Mouse (Mus musculus): ENCODE measurements around the gene Rbm3. TPM values are rescaled to one million over a fixed set of nuclear protein-coding genes. Genes with fewer than 3 reads are reported as not detected.
"Not testable (repeated sequence)": the region's sequence is repeated elsewhere in the genome, so short reads cannot be mapped to it uniquely, and the experiment has no call there.

Gene Rbm3
- total and polyA plus RNA-seq, 3 experiments: 750 to 1,021 TPM; not detected in 1

GRCm38 (mm10) chrX:8096787-8097242, 48.9 kb downstream of the Rbm3 start (continued):
- TF ChIP-seq MYC (IDR thresholded peaks at IDR 0.05; ENCODE audit: low read depth, low read length) (peak; percentile 41; the same call in 1 of the 2 replicates), E2F4 (IDR thresholded peaks at IDR 0.05; ENCODE audit: borderline replicate concordance, low read depth, low read length) (no peak), CTCF (IDR thresholded peaks at IDR 0.05 in 2 of 3, conservative IDR thresholded peaks at IDR 0.05 in 1 of 3; ENCODE audit: control insufficient read depth in 1 of 3, insufficient read depth in 1 of 3, low read depth in 2 of 3, low read length in 3 of 3, poor library complexity in 1 of 3, severe bottlenecking in 1 of 3) (no peak), MXI1 (IDR thresholded peaks at IDR 0.05; ENCODE audit: low read depth, low read length) (peak; percentile 41), ETS1 (IDR thresholded peaks at IDR 0.05; ENCODE audit: low read depth, low read length) (no peak)

- Histone ChIP-seq H3K9ac (ENCODE audit: control insufficient read depth, low read depth, low read length, poor library complexity, severe bottlenecking) (peak overlapping the region; percentile 67), H3K36me3 (ENCODE audit: control insufficient read depth in 1 of 2, insufficient read depth in 2 of 2, low read length in 2 of 2) (peaks cover 0 to 19% of the 10 kb centered on the region in 2 experiments; a peak in 2 of 4 replicates), H3K27ac (ENCODE audit: control insufficient read depth, low read depth, low read length) (peak overlapping the region; percentile 76), H3K4me1 (ENCODE audit: control insufficient read depth in 1 of 2, insufficient read depth in 2 of 2, low read length in 2 of 2) (peaks cover 4 to 19% of the 10 kb centered on the region in 2 experiments), H3K4me3 (ENCODE audit: control insufficient read depth in 1 of 2, insufficient read depth in 1 of 2, low read depth in 2 of 2, low read length in 2 of 2) (peak overlapping the region; percentile 41 to 72)
- TF ChIP-seq E2F4 (IDR thresholded peaks at IDR 0.05; ENCODE audit: borderline replicate concordance, low read depth, low read length) (0 out of 2 replicates have a peak, but pooled peaks have one; percentile 51), CHD1 (IDR thresholded peaks at IDR 0.05; ENCODE audit: low read depth, low read length) (peak; percentile 14; the same call in 1 of the 2 replicates)
- H3K27me3 ChIP-seq (ENCODE audit: control insufficient read depth in 1 of 2, insufficient read depth in 2 of 2, low read length in 2 of 2); H3K9me3 ChIP-seq (replicated peaks; ENCODE audit: insufficient read depth, low read length); H3K79me2 ChIP-seq (ENCODE audit: control insufficient read depth, insufficient read depth, low read length, poor library complexity); DNase-seq (ENCODE audit: low read depth, low spot score): not testable (repeated sequence)
Observed at GRCm38 (mm10) chrX:8096068-8096786, 49.5 kb downstream of the Rbm3 start.

GRCm38 (mm10) chrX:8095546-8095945, 50.1 kb downstream of the Rbm3 start:
- Histone ChIP-seq H3K27ac (ENCODE audit: control insufficient read depth, low read depth, low read length) (peak overlapping the region; percentile 72), H3K4me1 (ENCODE audit: control insufficient read depth in 1 of 2, insufficient read depth in 2 of 2, low read length in 2 of 2) (peaks cover 5 to 14% of the 10 kb centered on the region in 2 experiments), H3K9ac (ENCODE audit: control insufficient read depth, low read depth, low read length, poor library complexity, severe bottlenecking) (peak overlapping the region; percentile 64)
- TF ChIP-seq MAZ (IDR thresholded peaks at IDR 0.05; ENCODE audit: low read depth, low read length) (no peak), ZC3H11A (IDR thresholded peaks at IDR 0.05; ENCODE audit: low read depth, low read length) (no peak), NRF1 (IDR thresholded peaks at IDR 0.05; ENCODE audit: insufficient read depth, low read depth, low read length, poor library complexity, severe bottlenecking) (no peak), MXI1 (IDR thresholded peaks at IDR 0.05; ENCODE audit: low read depth, low read length) (no peak), EP300 (IDR thresholded peaks at IDR 0.05; ENCODE audit: low read depth in 1 of 2, low read length in 2 of 2) (peak in 1 of 2 experiments; percentile 29; a peak in 1 of 4 replicates), ZKSCAN1 (IDR thresholded peaks at IDR 0.05; ENCODE audit: low read depth, low read length) (no peak), ZNF384 (IDR thresholded peaks at IDR 0.05; ENCODE audit: low read depth, low read length) (no peak), UBTF (IDR thresholded peaks at IDR 0.05; ENCODE audit: borderline replicate concordance, insufficient read depth, low read depth, low read length) (no peak), MYB (IDR thresholded peaks at IDR 0.05; ENCODE audit: low read depth, low read length) (no peak), E2F4 (IDR thresholded peaks at IDR 0.05; ENCODE audit: borderline replicate concordance, low read depth, low read length) (no peak), CHD2 (IDR thresholded peaks at IDR 0.05; ENCODE audit: low read length) (no peak), TAL1 (IDR thresholded peaks at IDR 0.05; ENCODE audit: low read length) (no peak), SMC3 (IDR thresholded peaks at IDR 0.05; ENCODE audit: low read depth, low read length) (no peak), RCOR1 (IDR thresholded peaks at IDR 0.05; ENCODE audit: low read depth, low read length) (no peak), TCF12 (IDR thresholded peaks at IDR 0.05; ENCODE audit: low read depth, low read length) (no peak), ETS1 (IDR thresholded peaks at IDR 0.05; ENCODE audit: low read depth, low read length) (peak; percentile 41; the same call in 1 of the 2 replicates), CHD1 (IDR thresholded peaks at IDR 0.05; ENCODE audit: low read depth, low read length) (0 out of 2 replicates have a peak, but pooled peaks have one; percentile 34), NELFE (IDR thresholded peaks at IDR 0.05; ENCODE audit: low read depth, low read length) (no peak), SIN3A (IDR thresholded peaks at IDR 0.05; ENCODE audit: low read length) (peak; percentile 46; the same call in 1 of the 2 replicates), MEF2A (IDR thresholded peaks at IDR 0.05; ENCODE audit: extremely low read depth, insufficient replicate concordance, low read depth, low read length, poor library complexity, severe bottlenecking) (no peak), POLR2AphosphoS2 (IDR thresholded peaks at IDR 0.05; ENCODE audit: low read length) (no peak), POLR2A (IDR thresholded peaks at IDR 0.05; ENCODE audit: control insufficient read depth in 1 of 2, insufficient read depth in 1 of 2, low read depth in 1 of 2, low read length in 2 of 2, poor library complexity in 1 of 2) (no peak), USF2 (IDR thresholded peaks at IDR 0.05; ENCODE audit: borderline replicate concordance in 1 of 2, insufficient read depth in 1 of 2, low read depth in 1 of 2, low read length in 2 of 2) (no peak), ZMIZ1 (IDR thresholded peaks at IDR 0.05; ENCODE audit: low read depth, low read length) (no peak)

More at GRCm38 (mm10) chrX:8095546-8095945, 50.1 kb downstream of the Rbm3 start:
- Histone ChIP-seq H3K4me3 (ENCODE audit: control insufficient read depth in 1 of 2, insufficient read depth in 1 of 2, low read depth in 2 of 2, low read length in 2 of 2) (peak overlapping the region; percentile 50 to 72), H3K79me2 (ENCODE audit: control insufficient read depth, insufficient read depth, low read length, poor library complexity) (peaks cover 3% of the 10 kb centered on the region; the same call in 1 of the 2 replicates), H3K36me3 (ENCODE audit: control insufficient read depth in 1 of 2, insufficient read depth in 2 of 2, low read length in 2 of 2) (peaks cover 0 to 13% of the 10 kb centered on the region in 2 experiments; a peak in 2 of 4 replicates), H3K27me3 (ENCODE audit: control insufficient read depth in 1 of 2, insufficient read depth in 2 of 2, low read length in 2 of 2) (no peaks in the 10 kb centered on the region), H3K9me3 (replicated peaks; ENCODE audit: insufficient read depth, low read length) (no peaks in the 10 kb centered on the region)
- DNase-seq (ENCODE audit: low read depth, low spot score): peak; percentile 59

Measured in MEL (cell line).